In the genomic region with DNA sequence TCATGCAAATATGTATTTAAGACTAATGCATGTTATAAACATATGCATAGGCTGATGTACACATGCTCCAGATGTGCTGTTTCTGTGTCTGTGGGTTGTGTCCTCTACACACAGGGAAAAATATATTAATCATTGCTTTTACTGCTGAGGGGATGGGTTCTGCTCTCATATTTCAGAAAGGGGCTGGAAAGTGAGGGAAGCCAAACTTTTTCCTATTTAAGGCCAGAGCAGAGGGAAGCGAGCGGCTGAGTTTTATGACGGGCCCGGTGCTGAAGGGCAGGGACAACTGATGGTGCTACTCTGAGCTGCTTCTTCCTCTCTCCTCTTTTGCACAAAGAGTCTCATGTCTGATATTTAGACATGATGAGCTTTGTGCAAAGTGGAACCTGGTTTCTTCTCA, we compare ENCODE assay signal across 8 mouse cellular contexts. TPM values are rescaled to one million over a fixed set of nuclear protein-coding genes. Genes with fewer than 3 reads are reported as not detected.
DNase-seq lines count a peak whose midpoint lies in the region; ATAC-seq and TF ChIP-seq lines count a peak whose summit lies in the region.

Col3a1 (plus strand) TSS at position 151 of the 400 bp plus-strand sequence.

- no peak for TF ChIP-seq CTCF in embryonic fibroblast, embryonic 13.5 days (IDR thresholded peaks at IDR 0.05; ENCODE audit: borderline replicate concordance, insufficient read depth, low read length)

- no peaks in the 10 kb centered on the region for H3K27me3 ChIP-seq in heart, embryonic 15.5 days

- peak within 1 kb of the TSS; percentile 85 for H3K4me3 ChIP-seq in embryonic fibroblast, embryonic 13.5 days (ENCODE audit: insufficient read depth, low read length)
- peak within 1 kb of the TSS; percentile 45 for H3K4me3 ChIP-seq in heart, embryonic 15.5 days

- peak; percentile 100 for TF ChIP-seq POLR2A in embryonic fibroblast, embryonic 13.5 days (IDR thresholded peaks at IDR 0.05; ENCODE audit: low read depth, low read length)

- 55% methylated on average over 4 of the region's 4 CpGs for WGBS in heart, embryonic 15.5 days

- DNase-seq in adrenal gland, postnatal 10 days = peak; percentile 39
- peak; percentile 78 for DNase-seq in kidney, postnatal 10 days
- peak; percentile 27 for DNase-seq in lung, postnatal 36 days
- peak; percentile 75 for DNase-seq in testis, postnatal 10 days (ENCODE audit: low spot score)
- DNase-seq in spleen, postnatal 14 days (ENCODE audit: low spot score in 2 of 2) = no peak
- no peak for DNase-seq in frontal cortex, postnatal 25 days (ENCODE audit: low spot score in 2 of 2)

- H3K36me3 ChIP-seq in heart, embryonic 15.5 days = no peaks in the 10 kb centered on the region

- peak within 1 kb of the TSS; percentile 12; the same call in 1 of the 2 replicates for H3K4me2 ChIP-seq in heart, embryonic 15.5 days

- peak within 1 kb of the TSS; percentile 43; the same call in 1 of the 2 replicates for H3K9ac ChIP-seq in heart, embryonic 15.5 days

- peak within 1 kb of the TSS; percentile 100 for H3K27ac ChIP-seq in embryonic fibroblast, embryonic 13.5 days (ENCODE audit: insufficient read depth, low read length)
- H3K27ac ChIP-seq in heart, embryonic 15.5 days = peak within 1 kb of the TSS; percentile 80

- peaks cover 8% of the 10 kb centered on the region for H3K4me1 ChIP-seq in embryonic fibroblast, embryonic 13.5 days (ENCODE audit: control insufficient read depth, insufficient read depth, low read length)
- 0 out of 2 replicates have a peak, but pooled peaks cover 4% of the 10 kb centered on the region for H3K4me1 ChIP-seq in heart, embryonic 15.5 days (replicated peaks)

- peak; percentile 72 for ATAC-seq in heart, embryonic 15.5 days (replicated peaks; ENCODE audit: insufficient number of reproducible peaks, insufficient read depth, low FRiP score, low read depth)

- no peaks in the 10 kb centered on the region for H3K9me3 ChIP-seq in heart, embryonic 15.5 days (replicated peaks)

RNA-seq across cellular contexts. Expression of gene Col3a1, which starts in this region (rescaled TPM):
- total RNA-seq in adrenal gland, postnatal 10 days (2021) = 1,000 to 10,000 TPM; 1,078 to 1,163 TPM
- polyA plus RNA-seq in embryonic fibroblast, embryonic 13.5 days (2011; ENCODE audit: insufficient read length, low read depth, missing spikeins) = 1,952 and 4,064 TPM in 2 replicates
- polyA plus RNA-seq in heart, embryonic 15.5 days (2015; fragmentation: Nextera tagmentation; extraction: Ambion mirVana) = 1,051 and 1,364 TPM in 2 replicates

Comparison
In these comparisons a context has a peak if more than half of its experiments do, and no peak if none do; other contexts are left out.
1. DNase-seq: peak in adrenal gland, postnatal 10 days (single experiment), kidney, postnatal 10 days (single experiment), lung, postnatal 36 days (single experiment) and testis, postnatal 10 days (single experiment); none in spleen, postnatal 14 days (0 of 2) and frontal cortex, postnatal 25 days (0 of 2).